Mouse (Mus musculus) kidney, postnatal 14 days (tissue): Measurements from ENCODE around the gene Bloc1s5.
"Not testable (repeated sequence)": the region's sequence is repeated elsewhere in the genome, so short reads cannot be mapped to it uniquely, and the experiment has no call there.

Experiments
- DNase-seq: peaks from one replicate; pipeline ENCODE4 v3.0.0; 2022; ENCODE audit warnings: mixed read lengths

Bloc1s5 gene

GRCm38 (mm10) chr13:38634800-38635269 lies at the start of gene Bloc1s5:
Bloc1s5 (minus strand) TSS chr13:38635109.
- peak; percentile 97 for DNase-seq

- no peak for DNase-seq
These were observed 37.4 kb upstream of the Bloc1s5 start for GRCm38 (mm10) chr13:38672336-38672735.

- DNase-seq = not testable (repeated sequence)
These were observed 36.5 kb upstream of the Bloc1s5 start for GRCm38 (mm10) chr13:38671451-38671850.

GRCm38 (mm10) chr13:38670051-38670450 lies 35.1 kb upstream of the Bloc1s5 start:
- DNase-seq = no peak

GRCm38 (mm10) chr13:38668514-38668913 lies 33.6 kb upstream of the Bloc1s5 start:
- peak; percentile 8 for DNase-seq

GRCm38 (mm10) chr13:38664753-38665152 lies 29.8 kb upstream of the Bloc1s5 start:
- no peak for DNase-seq

GRCm38 (mm10) chr13:38659524-38660136 lies 24.7 kb upstream of the Bloc1s5 start:
- DNase-seq = no peak

GRCm38 (mm10) chr13:38658528-38659280 lies 23.8 kb upstream of the Bloc1s5 start, which contains the start of gene Eef1e1:
Eef1e1 (minus strand) TSS chr13:38659058.
- DNase-seq = peak; percentile 95

- no peak for DNase-seq
These were observed 23.0 kb upstream of the Bloc1s5 start for GRCm38 (mm10) chr13:38657865-38658264.

- no peak for DNase-seq
These were observed 15.4 kb upstream of the Bloc1s5 start for GRCm38 (mm10) chr13:38650292-38650691.

- DNase-seq = no peak
These were observed 14.2 kb upstream of the Bloc1s5 start for GRCm38 (mm10) chr13:38649069-38649468.

- DNase-seq = no peak
These were observed 6.5 kb upstream of the Bloc1s5 start for GRCm38 (mm10) chr13:38641414-38641813.

GRCm38 (mm10) chr13:38640961-38641360 lies 6.1 kb upstream of the Bloc1s5 start:
- DNase-seq = no peak

GRCm38 (mm10) chr13:38638694-38639093 lies 3.8 kb upstream of the Bloc1s5 start:
- DNase-seq = no peak

- DNase-seq = no peak
These were observed 581 bp downstream of the Bloc1s5 start for GRCm38 (mm10) chr13:38634256-38634799.

- no peak for DNase-seq
These were observed 1.5 kb downstream of the Bloc1s5 start for GRCm38 (mm10) chr13:38633287-38634000.

- no peak for DNase-seq
These were observed 2.4 kb downstream of the Bloc1s5 start for GRCm38 (mm10) chr13:38632556-38632955.

- DNase-seq = no peak
These were observed 8.7 kb downstream of the Bloc1s5 start for GRCm38 (mm10) chr13:38626229-38626525.

- peak; percentile 44 for DNase-seq
These were observed 9.2 kb downstream of the Bloc1s5 start for GRCm38 (mm10) chr13:38625492-38626228.

- DNase-seq = no peak
These were observed 10.5 kb downstream of the Bloc1s5 start for GRCm38 (mm10) chr13:38624292-38624902.

GRCm38 (mm10) chr13:38623296-38623695 lies 11.6 kb downstream of the Bloc1s5 start:
- no peak for DNase-seq

- not testable (repeated sequence) for DNase-seq
These were observed 16.8 kb downstream of the Bloc1s5 start for GRCm38 (mm10) chr13:38618001-38618630.
